Mouse (Mus musculus) stomach, postnatal 0 days (tissue): ENCODE measurements around the gene Taf8. TPM values are rescaled to one million over a fixed set of nuclear protein-coding genes. Genes with fewer than 3 reads are reported as not detected.

Experiments used
- ATAC-seq: fragments of 200-750 bp; cut with Nextera tagmentation; 2 replicates; pipeline ENCODE4 v1.8.0; 2017; ENCODE audit not compliant: low FRiP score, low TSS enrichment
- DNase-seq: peaks from one replicate; pipeline ENCODE4 v3.0.0-alpha.2; 2016; ENCODE audit warnings: low spot score
- H3K27ac ChIP-seq: fragments of 300-500 bp; sonication (generic); replicated peaks from 2 replicates; pipeline ENCODE4 v1.5.1; 2014; ENCODE audit warnings: mild to moderate bottlenecking, control low read depth
- H3K27me3 ChIP-seq: fragments of 300-500 bp; sonication (generic); 2 replicates; pipeline ENCODE4 v1.6.1; 2014; ENCODE audit warnings: low read length; ENCODE audit not compliant: control insufficient read depth, insufficient read depth
- H3K36me3 ChIP-seq: fragments of 300-500 bp; sonication (generic); 2 replicates; pipeline ENCODE4 v1.6.1; 2014; ENCODE audit warnings: low read length, mixed read lengths; ENCODE audit not compliant: control insufficient read depth, insufficient read depth
- H3K4me1 ChIP-seq: fragments of 300-500 bp; sonication (generic); replicated peaks from 2 replicates; pipeline ENCODE4 v1.6.1; 2014; ENCODE audit warnings: antibody characterized with exemption; ENCODE audit not compliant: control insufficient read depth, insufficient read depth
- H3K4me2 ChIP-seq: fragments of 300-500 bp; sonication (generic); replicated peaks from 2 replicates; pipeline ENCODE4 v1.6.1; 2014; ENCODE audit warnings: low read depth, mild to moderate bottlenecking, control low read depth, moderate library complexity
- H3K4me3 ChIP-seq: fragments of 300-500 bp; sonication (generic); 2 replicates; pipeline ENCODE4 v1.5.1; 2014; ENCODE audit warnings: low read depth, low read length, control low read depth
- H3K9ac ChIP-seq: fragments of 300-500 bp; sonication (generic); 2 replicates; pipeline ENCODE4 v1.6.1; 2014; ENCODE audit warnings: mild to moderate bottlenecking, low read length, control low read depth, mixed read lengths
- H3K9me3 ChIP-seq: fragments of 300-500 bp; sonication (generic); 2 replicates; pipeline ENCODE4 v1.6.1; 2016; ENCODE audit warnings: low read length; ENCODE audit not compliant: control insufficient read depth
- CTCF ChIP-seq: IDR thresholded peaks from 2 replicates; pipeline ENCODE4 v1.5.1; 2016; ENCODE audit warnings: antibody characterized with exemption, low read depth, mild to moderate bottlenecking, moderate library complexity
- EP300 ChIP-seq: optimal IDR thresholded peaks from 2 replicates; pipeline ENCODE3; 2016; ENCODE audit warnings: antibody characterized with exemption
- WGBS: fragments of 180-500 bp; shearing (Covaris S2); extraction: QIAGEN DNeasy Blood & Tissue Kit; methylation state at CpG from one replicate; pipeline ENCODE4 v1.1.7; 2014; 5-methylcytosine and 5-hydroxymethylcytosine counted together
- polyA plus RNA-seq: library from polyadenylated mRNA; unstranded; fragments of >200 nt; fragmentation: Nextera tagmentation; extraction: Ambion mirVana; gene quantifications from 2 replicates; pipeline ENCODE4 v1.2.1, GENCODE M21; 2015

Taf8 gene
- polyA plus RNA-seq, 1 experiment from 2014 or later = 11.0 TPM

DNA sequence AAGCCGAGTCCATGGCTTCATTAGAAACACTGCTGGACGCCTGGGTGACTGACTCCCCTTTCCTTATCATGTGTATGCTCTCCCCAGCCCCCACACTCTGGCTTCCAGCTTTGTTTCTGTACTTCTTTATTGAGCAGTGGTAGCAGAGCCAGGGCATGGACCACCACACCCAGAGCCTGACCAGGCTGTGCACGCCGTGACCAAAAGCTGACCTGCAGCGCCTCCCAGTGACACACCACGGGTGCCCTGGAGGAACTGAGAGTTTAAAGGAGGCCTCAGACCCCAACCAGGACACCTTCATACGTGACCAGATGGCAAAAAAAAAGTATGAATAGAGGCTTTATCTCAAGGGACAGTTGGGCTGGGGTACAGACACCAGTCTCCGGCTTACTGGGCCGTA is 11.3 kb downstream of the Taf8 start:
- no peak for ATAC-seq
- no peak overlapping the region for H3K27ac ChIP-seq
- TF ChIP-seq EP300 = no peak
- peak; percentile 57 for TF ChIP-seq CTCF
- H3K4me1 ChIP-seq = no peaks in the 10 kb centered on the region
- H3K36me3 ChIP-seq = peaks cover 45% of the 10 kb centered on the region
- H3K9me3 ChIP-seq = no peaks in the 10 kb centered on the region
- no peak overlapping the region for H3K4me3 ChIP-seq
- 67% methylated on average over 9 of the region's 9 CpGs for WGBS
- no peak for DNase-seq
- no peak overlapping the region for H3K4me2 ChIP-seq
- H3K27me3 ChIP-seq = no peaks in the 10 kb centered on the region
- H3K9ac ChIP-seq = no peak overlapping the region

GRCm38 (mm10) chr17:47485791-47486190 is 16.3 kb downstream of the Taf8 start:
- Histone ChIP-seq H3K4me3 (no peak overlapping the region), H3K4me1 (peaks cover 4% of the 10 kb centered on the region; the same call in 1 of the 2 replicates), H3K9ac (no peak overlapping the region), H3K4me2 (no peak overlapping the region), H3K27ac (peak overlapping the region; percentile 67; the same call in 1 of the 2 replicates), H3K9me3 (no peaks in the 10 kb centered on the region), H3K27me3 (no peaks in the 10 kb centered on the region), H3K36me3 (0 out of 2 replicates have a peak, but pooled peaks cover 9% of the 10 kb centered on the region)
- TF ChIP-seq EP300 (no peak), CTCF (no peak)
- DNase-seq (peak; percentile 47), ATAC-seq (no peak)
- 63% methylated on average over 3 of the region's 3 CpGs for WGBS

DNA sequence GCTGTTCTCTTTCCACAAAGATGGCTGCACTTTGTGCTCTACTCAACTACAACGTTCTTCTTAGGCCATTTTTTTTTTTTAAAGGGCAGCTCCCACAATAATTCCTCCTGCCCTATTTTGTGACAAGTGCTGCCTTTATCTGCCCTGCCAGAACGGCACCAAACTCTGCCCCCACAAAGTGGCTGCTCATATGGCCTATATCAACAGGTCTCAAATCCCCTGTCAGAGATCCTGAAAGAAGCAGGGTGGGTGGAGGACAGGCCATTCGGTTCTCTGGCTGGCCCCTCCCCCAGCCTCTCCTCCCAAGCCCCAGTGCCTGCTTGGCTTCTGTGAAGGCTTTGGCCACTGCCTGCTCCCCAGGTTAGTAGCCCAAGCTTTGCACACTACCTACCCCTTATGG is 17.1 kb downstream of the Taf8 start:
- 4% methylated on average over 3 of the region's 3 CpGs for WGBS
- H3K4me3 ChIP-seq = no peak overlapping the region
- no peaks in the 10 kb centered on the region for H3K9me3 ChIP-seq
- ATAC-seq = no peak
- no peak overlapping the region for H3K9ac ChIP-seq
- TF ChIP-seq EP300 = no peak
- no peak for TF ChIP-seq CTCF
- no peak overlapping the region for H3K4me2 ChIP-seq
- no peak for DNase-seq
- H3K4me1 ChIP-seq = peaks cover 4% of the 10 kb centered on the region; the same call in 1 of the 2 replicates
- H3K27ac ChIP-seq = peak overlapping the region; percentile 89
- H3K36me3 ChIP-seq = 0 out of 2 replicates have a peak, but pooled peaks cover 8% of the 10 kb centered on the region
- H3K27me3 ChIP-seq = no peaks in the 10 kb centered on the region

DNA sequence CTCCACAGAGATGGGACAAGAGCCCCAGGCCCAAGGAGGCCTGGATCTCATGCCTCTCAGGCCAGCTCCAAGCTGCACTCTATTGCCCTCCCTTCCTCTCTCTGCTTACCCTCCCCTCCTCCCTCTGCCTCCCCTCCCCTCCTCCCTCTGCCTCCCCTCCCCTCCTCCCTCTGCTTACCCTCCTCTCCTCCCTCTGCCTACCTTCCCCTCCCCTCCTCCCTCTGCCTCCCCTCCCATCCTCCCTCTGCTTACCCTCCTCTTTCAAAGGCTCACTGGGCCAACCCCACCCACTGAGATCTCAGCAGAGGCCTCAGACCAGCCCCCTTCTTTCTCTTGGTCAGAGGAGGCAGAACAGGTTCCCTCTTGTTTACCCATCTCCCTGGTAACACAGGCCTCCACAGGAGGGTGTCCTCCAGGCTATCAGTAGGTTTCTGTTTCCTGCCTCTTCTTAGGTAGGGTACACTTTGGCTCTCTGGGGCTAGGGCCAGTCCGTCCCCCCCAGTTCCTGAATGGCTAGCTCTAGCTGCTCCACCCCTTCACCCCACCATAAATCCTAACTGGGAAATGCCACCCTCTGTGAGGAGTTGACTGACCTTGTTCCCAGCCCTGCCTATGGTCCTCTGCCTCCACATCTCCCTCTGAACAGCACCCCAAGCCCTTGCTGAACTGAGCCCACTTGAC is 17.7 kb downstream of the Taf8 start:
- TF ChIP-seq CTCF = no peak
- DNase-seq = peak; percentile 82

GRCm38 (mm10) chr17:47482401-47482800 is 19.7 kb downstream of the Taf8 start:
- no peaks in the 10 kb centered on the region for H3K27me3 ChIP-seq
- H3K4me3 ChIP-seq = no peak overlapping the region
- H3K4me1 ChIP-seq = peaks cover 4% of the 10 kb centered on the region; the same call in 1 of the 2 replicates
- WGBS = 52% methylated on average over 2 of the region's 2 CpGs
- ATAC-seq (no peak), DNase-seq (peak; percentile 87)
- no peak overlapping the region for H3K4me2 ChIP-seq
- no peak overlapping the region for H3K27ac ChIP-seq
- no peak overlapping the region for H3K9ac ChIP-seq
- H3K36me3 ChIP-seq = no peaks in the 10 kb centered on the region
- no peaks in the 10 kb centered on the region for H3K9me3 ChIP-seq
- TF ChIP-seq CTCF (peak; percentile 88), EP300 (no peak)

More for the DNA sequence above, 17.7 kb downstream of the Taf8 start:
- H3K36me3 ChIP-seq = 0 out of 2 replicates have a peak, but pooled peaks cover 8% of the 10 kb centered on the region
- H3K27ac ChIP-seq = peak overlapping the region; percentile 89
- no peaks in the 10 kb centered on the region for H3K9me3 ChIP-seq
- no peaks in the 10 kb centered on the region for H3K27me3 ChIP-seq
- H3K9ac ChIP-seq = no peak overlapping the region
- H3K4me1 ChIP-seq = peaks cover 4% of the 10 kb centered on the region; the same call in 1 of the 2 replicates
- ATAC-seq = peak; percentile 91
- H3K4me2 ChIP-seq = no peak overlapping the region
- 25% methylated on average over 1 of the region's 1 CpGs for WGBS
- no peak overlapping the region for H3K4me3 ChIP-seq

DNA sequence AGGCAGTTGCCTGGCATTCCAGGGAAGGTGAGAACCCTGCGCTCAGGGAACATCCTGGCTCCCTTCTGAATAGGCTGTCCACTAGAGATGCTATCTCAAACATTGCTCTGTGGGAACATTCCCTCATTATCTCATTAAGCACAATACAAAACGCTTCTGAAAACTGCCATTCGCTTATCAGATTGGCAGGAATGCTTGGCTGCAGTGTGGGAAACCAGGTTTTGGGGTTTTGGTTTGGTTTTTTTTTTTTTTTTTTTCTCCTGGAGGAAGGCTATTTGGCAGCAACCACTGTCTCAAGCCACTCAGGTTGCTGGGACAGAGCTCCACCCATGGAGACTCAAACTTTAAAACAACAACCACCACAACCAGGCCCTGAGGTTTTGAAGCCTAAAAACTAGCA is 22.2 kb downstream of the Taf8 start:
- Histone ChIP-seq H3K27me3 (no peaks in the 10 kb centered on the region), H3K27ac (no peak overlapping the region), H3K4me1 (peaks cover 4% of the 10 kb centered on the region; the same call in 1 of the 2 replicates), H3K36me3 (no peaks in the 10 kb centered on the region), H3K4me3 (no peak overlapping the region), H3K9me3 (no peaks in the 10 kb centered on the region), H3K4me2 (no peak overlapping the region), H3K9ac (no peak overlapping the region)
- WGBS = 47% methylated on average over 3 of the region's 3 CpGs
- DNase-seq (no peak), ATAC-seq (no peak)
- TF ChIP-seq EP300 = no peak
- TF ChIP-seq CTCF = no peak
